Mouse (Mus musculus) embryonic stem cell, embryonic (primary cell): Measurements from ENCODE around the gene Repin1.

Experiments
- CTCF ChIA-PET, 4 experiments: fragments of 300-600 bp in 2 of 4; fragments of 350-600 bp in 2 of 4; sonication (Branson Sonifier 250); formaldehyde crosslinking; loops; one replicate each; lab custom pipeline; 2022; ENCODE audit warnings: inconsistent platforms in 2 of 4; lab: Charles Lee
- POLR2A ChIA-PET, 4 experiments: fragments of 300-600 bp in 2 of 4; fragments of 350-600 bp in 2 of 4; sonication (Branson Sonifier 250); formaldehyde crosslinking; loops; one replicate each; lab custom pipeline; 2022; ENCODE audit warnings: antibody characterized with exemption in 4 of 4, inconsistent platforms in 1 of 4; lab: Charles Lee

Repin1 gene

GRCm38 (mm10) chr6:48593158-48594042, at the start of gene Repin1, which contains the start of gene Gm44965:
TSS of gene Repin1 (plus strand) at chr6:48593883.
TSS of gene Gm44965 (plus strand) at chr6:48593941.
- ChIA-PET POLR2A (interaction anchor here in 2 of 4 experiments (0.6 to 1.9 kb wide), 17 partner anchors 9 to 775 kb away, joined by 3 to 9 read pairs (median 3); partner anchors contain the start of genes Fam221a (in 2 of the 2), Atp6v0e2 (in 1 of the 2), Lrrc61 (in 1 of the 2) and Zfp775 (in 1 of the 2)), CTCF (interaction anchor here in 3 of 4 experiments (0.6 to 1.5 kb wide), 9 partner anchors 9 to 224 kb away, joined by 3 to 7 read pairs (median 3); partner anchors contain the start of genes Atp6v0e2 (in 1 of the 3) and Zfp775 (in 1 of the 3))

GRCm38 (mm10) chr6:48545251-48545650, 48.4 kb upstream of the Repin1 start:
- POLR2A ChIA-PET, result no interaction called here
- CTCF ChIA-PET, result no interaction called here

- ChIA-PET CTCF (interaction anchor here (0.7 to 1.2 kb wide), 8 partner anchors 9 to 224 kb away, joined by 3 to 5 read pairs (median 4); partner anchors contain the start of gene Atp6v0e2 (in 2 of the 4)), POLR2A (interaction anchor here in 1 of 4 experiments (0.7 kb wide), 1 partner anchor 283 kb away, joined by 3 read pairs; no protein-coding TSS in a partner anchor)
Measured at GRCm38 (mm10) chr6:48546271-48546670, 47.4 kb upstream of the Repin1 start.

GRCm38 (mm10) chr6:48546858-48547257, 46.8 kb upstream of the Repin1 start:
- POLR2A ChIA-PET, result interaction anchor here in 2 of 4 experiments (0.5 to 0.7 kb wide), 2 partner anchors 283 to 382 kb away, joined by 3 to 4 read pairs; no protein-coding TSS in a partner anchor
- CTCF ChIA-PET, result interaction anchor here (0.6 to 1.3 kb wide), 11 partner anchors 9 to 369 kb away, joined by 3 to 5 read pairs (median 4); partner anchors contain the start of gene Atp6v0e2 (in 2 of the 4)

- ChIA-PET POLR2A (no interaction called here), CTCF (interaction anchor here in 3 of 4 experiments (0.6 to 1.4 kb wide), 5 partner anchors 8 to 757 kb away, joined by 3 to 4 read pairs (median 3); no protein-coding TSS in a partner anchor)
Measured at GRCm38 (mm10) chr6:48548314-48548713, 45.4 kb upstream of the Repin1 start.

GRCm38 (mm10) chr6:48552918-48553317, 40.8 kb upstream of the Repin1 start:
- ChIA-PET CTCF (interaction anchor here in 3 of 4 experiments (0.6 to 1.1 kb wide), 10 partner anchors 13 to 307 kb away, joined by 3 to 4 read pairs (median 3); partner anchors contain the start of genes AI854703 (in 1 of the 3), Gimap8 (in 1 of the 3), Gm44965 (in 1 of the 3) and Repin1 (in 1 of the 3)), POLR2A (interaction anchor here in 3 of 4 experiments (0.8 to 2.1 kb wide), 9 partner anchors 12 to 130 kb away, joined by 3 to 7 read pairs (median 4); partner anchors contain the start of genes Atp6v0e2 (in 2 of the 3), Gm44965 (in 1 of the 3) and Repin1 (in 1 of the 3))

GRCm38 (mm10) chr6:48553819-48554218, 39.9 kb upstream of the Repin1 start:
- ChIA-PET POLR2A (interaction anchor here in 3 of 4 experiments (0.6 to 2.1 kb wide), 7 partner anchors 13 to 35 kb away, joined by 3 to 8 read pairs (median 3); partner anchors contain the start of gene Atp6v0e2 (in 1 of the 3)), CTCF (interaction anchor here in 1 of 4 experiments (0.6 kb wide), 1 partner anchor 14 kb away, joined by 3 read pairs; no protein-coding TSS in a partner anchor)

GRCm38 (mm10) chr6:48554280-48555103, 39.2 kb upstream of the Repin1 start, which contains the start of gene Lrrc61:
TSS of gene Lrrc61 (plus strand) at chr6:48554796.
- CTCF ChIA-PET, result interaction anchor here in 3 of 4 experiments (0.6 to 1.3 kb wide), 7 partner anchors 15 to 185 kb away, joined by 4 to 15 read pairs (median 10); partner anchors contain the start of gene AI854703 (in 1 of the 3)
- POLR2A ChIA-PET, result interaction anchor here in 3 of 4 experiments (0.6 to 2.4 kb wide), 30 partner anchors 12 to 519 kb away, joined by 3 to 10 read pairs (median 3); partner anchors contain the start of genes Atp6v0e2 (in 2 of the 3), Gm44965 (in 2 of the 3), Repin1 (in 2 of the 3) and Krba1 (in 1 of the 3)

GRCm38 (mm10) chr6:48555104-48555890, 38.4 kb upstream of the Repin1 start:
- POLR2A ChIA-PET, result interaction anchor here (0.6 to 2.4 kb wide), 30 partner anchors 11 to 1102 kb away, joined by 3 to 10 read pairs (median 3); partner anchors contain the start of genes Atp6v0e2 (in 2 of the 4), Gm44965 (in 2 of the 4), Repin1 (in 2 of the 4) and Krba1 (in 1 of the 4)

GRCm38 (mm10) chr6:48555956-48556355, 37.7 kb upstream of the Repin1 start:
- POLR2A ChIA-PET, result interaction anchor here in 3 of 4 experiments (0.6 to 2.4 kb wide), 8 partner anchors 12 to 1102 kb away, joined by 3 to 9 read pairs (median 3); partner anchors contain the start of genes Malsu1 (in 1 of the 3) and Zfp775 (in 1 of the 3)

More at GRCm38 (mm10) chr6:48555104-48555890, 38.4 kb upstream of the Repin1 start:
- CTCF ChIA-PET, result interaction anchor here in 3 of 4 experiments (0.6 to 1.3 kb wide), 10 partner anchors 16 to 530 kb away, joined by 3 to 15 read pairs (median 6); partner anchors contain the start of gene AI854703 (in 1 of the 3)

GRCm38 (mm10) chr6:48565693-48566310, 27.9 kb upstream of the Repin1 start:
- POLR2A ChIA-PET, result interaction anchor here in 2 of 4 experiments (0.9 to 1.2 kb wide), 3 partner anchors 11 to 14 kb away, joined by 3 read pairs; partner anchors contain the start of gene Lrrc61 (in 1 of the 2)

More at GRCm38 (mm10) chr6:48555956-48556355, 37.7 kb upstream of the Repin1 start:
- CTCF ChIA-PET, result interaction anchor here in 2 of 4 experiments (0.6 to 1.1 kb wide), 4 partner anchors 57 to 531 kb away, joined by 3 read pairs; no protein-coding TSS in a partner anchor

GRCm38 (mm10) chr6:48566312-48566711, 27.4 kb upstream of the Repin1 start:
- ChIA-PET CTCF (interaction anchor here in 1 of 4 experiments (1.0 to 1.1 kb wide), 2 partner anchors 16 to 80 kb away, joined by 3 read pairs; no protein-coding TSS in a partner anchor), POLR2A (interaction anchor here in 3 of 4 experiments (0.9 to 1.2 kb wide), 4 partner anchors 11 to 35 kb away, joined by 3 read pairs; partner anchors contain the start of gene Lrrc61 (in 1 of the 3))

More at GRCm38 (mm10) chr6:48565693-48566310, 27.9 kb upstream of the Repin1 start:
- CTCF ChIA-PET, result interaction anchor here in 1 of 4 experiments (1.1 kb wide), 1 partner anchor 16 kb away, joined by 3 read pairs; no protein-coding TSS in a partner anchor

GRCm38 (mm10) chr6:48568036-48568984, 25.4 kb upstream of the Repin1 start:
- POLR2A ChIA-PET, result interaction anchor here (0.6 to 2.1 kb wide), 12 partner anchors 12 to 56 kb away, joined by 3 to 9 read pairs (median 3); partner anchors contain the start of genes Lrrc61 (in 1 of the 4) and Zfp775 (in 1 of the 4)
- CTCF ChIA-PET, result interaction anchor here in 2 of 4 experiments (0.7 to 1.5 kb wide), 3 partner anchors 14 to 292 kb away, joined by 3 to 7 read pairs (median 4); no protein-coding TSS in a partner anchor
